Mouse (Mus musculus): Measurements from ENCODE around the gene 2310002L09Rik.
"Not testable (repeated sequence)": the region's sequence is repeated elsewhere in the genome, so short reads cannot be mapped to it uniquely, and the experiment has no call there.

2310002L09Rik gene

DNA sequence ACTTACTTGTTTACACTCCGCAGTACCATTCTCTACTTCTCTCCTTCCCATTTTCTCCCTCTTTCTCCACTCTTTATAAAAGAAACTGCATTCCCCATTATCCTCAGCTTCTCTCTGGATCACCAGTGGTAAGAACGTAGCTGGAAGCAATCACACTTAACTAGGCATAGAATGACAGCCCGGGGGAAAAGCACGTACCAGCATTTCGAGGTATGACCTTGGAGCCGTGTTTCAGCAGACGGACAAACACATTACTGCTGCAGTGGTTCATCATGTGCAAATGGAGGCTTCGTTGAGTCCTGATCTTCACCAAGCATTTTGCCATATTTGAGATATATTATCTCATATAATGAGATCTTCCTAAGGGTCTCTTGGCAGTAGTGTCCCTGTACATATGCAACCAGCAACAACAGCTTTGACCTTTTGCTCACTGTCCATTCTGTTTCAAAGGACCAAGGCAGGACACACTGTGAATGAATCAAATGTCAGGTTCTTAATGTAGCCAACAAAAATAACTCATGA, at the start of gene 2310002L09Rik:
Gene 2310002L09Rik, minus strand, starts transcription at position 472 of the 522 bp plus-strand sequence.
- DNase-seq, result no peak

- no peak for DNase-seq
Measured at GRCm38 (mm10) chr4:73980454-73980853, 29.8 kb upstream of the 2310002L09Rik start.

- not testable (repeated sequence) for DNase-seq
Measured at GRCm38 (mm10) chr4:73920660-73921059, 30.0 kb downstream of the 2310002L09Rik start, which contains the start of gene Gm11756. Gm11756 (minus strand) TSS chr4:73920760.

GRCm38 (mm10) chr4:73905853-73906252, 44.8 kb downstream of the 2310002L09Rik start, which contains the start of gene Gm13871:
Gm13871 (minus strand) TSS chr4:73905953.
- DNase-seq, result not testable (repeated sequence)

DNA sequence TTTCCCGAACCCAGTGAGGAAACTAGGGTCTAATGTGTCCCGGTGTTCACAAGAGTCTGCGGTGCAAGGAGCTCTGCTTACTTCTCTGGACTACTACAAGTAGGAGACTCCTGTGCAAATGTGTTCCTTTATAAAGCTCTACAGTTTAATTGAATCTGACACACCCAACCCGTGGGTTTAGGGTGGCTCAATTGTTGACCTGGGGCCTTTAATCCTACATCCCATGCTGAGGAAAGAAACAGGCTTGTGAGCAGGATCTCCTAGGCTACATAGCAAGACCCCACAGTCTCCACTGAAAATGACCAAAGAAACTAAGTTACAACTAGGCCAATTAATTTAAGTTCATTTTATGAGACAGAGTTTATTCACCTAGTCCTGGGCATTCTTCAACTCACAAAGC, 59.6 kb downstream of the 2310002L09Rik start, which contains the start of gene Gm11757:
Gene Gm11757, minus strand, starts transcription at position 101 of the 400 bp plus-strand sequence.
- not testable (repeated sequence) for DNase-seq
